Mouse (Mus musculus) 3T3-L1 (cell line): ENCODE data around the gene Ube2o.

Experiments used
- DNase-seq: peaks from one replicate; pipeline ENCODE4 v3.0.0-alpha.2; 2015; ENCODE audit warnings: low read depth, low spot score

Gene Ube2o

DNA sequence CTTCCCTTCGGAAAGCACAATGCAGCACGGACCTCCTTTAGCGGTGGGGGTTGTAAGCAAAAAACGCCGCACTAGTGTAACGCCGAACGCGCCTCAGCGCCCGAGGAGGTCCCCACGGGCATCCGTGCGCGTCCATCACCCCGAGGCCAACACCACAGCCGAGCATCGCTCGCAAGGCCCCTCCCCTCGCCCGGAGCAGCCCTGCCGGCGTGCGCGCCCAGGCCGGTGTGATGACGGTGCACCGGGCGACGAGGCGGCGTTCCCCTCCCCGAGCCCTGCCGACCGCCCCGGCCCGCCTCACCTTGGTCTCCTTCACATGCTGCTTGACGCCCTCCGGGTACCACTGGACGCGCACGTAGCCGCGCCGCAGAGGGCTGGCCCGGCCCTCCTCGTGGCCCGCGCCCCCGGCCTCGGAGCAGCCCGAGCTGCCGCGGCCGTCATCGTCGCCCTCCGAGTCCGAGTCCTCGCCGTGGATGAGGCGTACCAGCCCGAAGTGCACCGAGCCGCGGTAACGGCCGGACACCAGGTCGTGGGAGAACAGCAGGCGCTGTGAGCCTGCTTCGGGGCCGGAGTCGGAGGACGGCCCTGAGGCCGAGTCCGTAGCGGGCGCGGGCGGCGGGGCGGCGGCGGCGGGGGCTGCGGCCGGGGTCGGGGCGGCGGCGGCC lies 404 bp downstream of the Ube2o start:
- peak; percentile 50 for DNase-seq

DNA sequence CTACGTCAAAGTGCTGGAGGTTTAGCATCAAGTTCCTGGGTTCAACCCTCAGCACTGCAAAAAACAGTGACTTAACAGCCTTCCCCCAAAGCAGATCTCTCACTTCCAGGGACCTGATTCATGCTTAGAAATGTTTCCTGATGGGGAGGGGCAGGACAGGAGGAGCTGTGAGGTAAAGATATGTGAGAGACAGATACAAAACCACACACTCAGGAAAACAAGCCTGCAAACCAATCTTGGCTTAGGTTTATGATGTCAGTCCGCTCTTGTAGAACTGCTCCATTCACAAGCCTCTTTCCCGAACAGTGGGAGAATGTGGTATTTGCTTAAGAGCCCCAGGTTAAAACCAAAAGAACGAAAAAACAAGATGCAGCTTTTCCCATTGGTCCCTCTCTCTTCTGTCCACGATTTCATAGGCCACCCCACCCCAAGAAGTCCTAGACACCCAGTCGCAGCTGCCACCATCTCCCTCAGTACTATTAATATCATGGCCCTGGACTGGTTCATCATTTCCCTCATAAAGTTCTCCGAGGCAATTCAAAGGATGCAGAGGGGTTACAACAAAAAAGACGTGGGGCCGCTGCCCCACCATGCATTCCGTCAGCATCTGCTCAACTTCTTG lies 1.1 kb downstream of the Ube2o start:
- DNase-seq: peak; percentile 53

- no peak for DNase-seq
These were observed 2.0 kb downstream of the Ube2o start for GRCm38 (mm10) chr11:116579280-116579679.

- no peak for DNase-seq
These were observed 5.9 kb downstream of the Ube2o start for GRCm38 (mm10) chr11:116575396-116575795.

GRCm38 (mm10) chr11:116574982-116575381 lies 6.3 kb downstream of the Ube2o start:
- no peak for DNase-seq

DNA sequence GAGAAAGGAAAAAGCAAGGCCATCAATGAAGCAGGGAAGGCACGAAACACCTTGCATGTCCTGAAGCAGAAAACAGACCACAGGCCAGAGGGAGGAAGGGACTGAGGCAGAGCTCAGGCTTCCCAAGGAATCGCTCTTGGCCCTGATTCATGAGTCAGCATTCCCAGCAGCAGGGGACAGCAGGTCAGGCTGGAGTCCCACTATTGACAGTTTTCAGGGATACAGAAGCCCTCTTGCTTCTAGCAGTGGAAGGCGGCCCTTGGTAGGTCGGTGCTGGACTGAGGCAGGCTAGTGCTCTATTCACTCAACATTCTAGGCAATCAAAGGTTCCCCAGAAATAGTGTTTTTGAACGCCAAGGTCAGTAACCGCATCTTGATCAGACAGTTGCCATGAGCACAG lies 6.8 kb downstream of the Ube2o start:
- DNase-seq: no peak

DNA sequence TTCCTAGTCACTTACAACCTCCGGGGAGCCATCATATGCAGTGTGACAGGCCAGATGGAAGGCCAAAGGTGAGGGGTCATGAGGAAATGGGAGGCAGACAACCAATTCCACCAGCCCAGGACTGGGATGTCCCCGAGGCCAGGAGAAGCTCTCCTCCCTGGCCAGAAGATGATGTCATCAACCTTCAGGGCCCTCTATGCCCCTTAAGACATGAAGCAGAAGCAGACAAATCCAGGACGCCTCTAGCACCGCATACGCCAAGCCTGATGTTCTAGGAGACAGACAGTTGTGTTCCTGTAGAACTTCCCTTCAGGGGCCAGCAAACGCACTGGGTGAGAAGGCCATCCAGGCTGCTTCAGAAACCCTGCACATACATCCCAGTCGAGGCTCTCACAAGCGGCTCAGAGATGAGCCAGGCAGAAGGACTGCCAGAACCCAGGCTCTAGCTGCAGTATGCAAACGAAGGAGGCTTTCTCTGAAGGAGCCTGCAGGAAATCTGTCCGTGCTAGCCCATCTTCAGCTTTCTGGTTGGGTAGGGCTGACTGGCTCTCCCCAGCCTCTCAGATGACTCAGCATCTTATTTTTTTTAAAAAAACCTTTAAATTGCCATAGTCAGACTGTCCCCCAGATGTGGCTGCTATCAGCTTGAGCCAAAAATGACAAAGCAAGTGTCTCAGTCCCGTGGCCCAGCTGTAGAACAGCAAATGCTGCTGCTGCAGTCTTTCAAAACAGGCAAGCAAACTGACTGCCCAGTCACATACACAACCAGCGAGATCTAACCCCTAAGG lies 8.3 kb downstream of the Ube2o start:
- peak; percentile 62 for DNase-seq

- peak; percentile 58 for DNase-seq
These were observed 9.2 kb downstream of the Ube2o start for GRCm38 (mm10) chr11:116571767-116572679.

GRCm38 (mm10) chr11:116570821-116571220 lies 10.4 kb downstream of the Ube2o start:
- no peak for DNase-seq

DNA sequence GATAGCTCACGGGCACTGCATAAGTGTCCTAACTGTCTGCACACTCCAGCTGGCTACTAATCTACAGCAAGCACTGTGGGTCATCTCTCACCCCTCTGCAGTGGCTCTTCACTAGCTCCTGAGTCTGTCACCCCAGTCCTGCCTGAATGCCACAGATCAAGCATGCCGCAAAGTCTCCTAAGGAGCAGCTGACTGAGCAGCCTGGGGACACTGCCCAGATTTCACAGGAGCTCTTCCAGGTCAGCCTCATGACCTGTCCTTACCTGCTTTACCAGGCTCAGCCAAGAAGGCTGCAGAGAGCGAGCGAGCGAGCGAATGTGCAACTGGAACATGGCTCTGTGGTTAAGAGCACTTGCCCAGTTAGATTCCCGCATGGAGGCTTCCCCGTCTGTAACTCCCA lies 13.7 kb downstream of the Ube2o start:
- DNase-seq: no peak

GRCm38 (mm10) chr11:116565283-116566041 lies 15.8 kb downstream of the Ube2o start:
- DNase-seq: no peak

GRCm38 (mm10) chr11:116556308-116556707 lies 24.9 kb downstream of the Ube2o start:
- no peak for DNase-seq

- no peak for DNase-seq
These were observed 25.7 kb downstream of the Ube2o start for GRCm38 (mm10) chr11:116555572-116555971.

GRCm38 (mm10) chr11:116554171-116554878 lies 26.9 kb downstream of the Ube2o start:
- peak; percentile 64 for DNase-seq

DNA sequence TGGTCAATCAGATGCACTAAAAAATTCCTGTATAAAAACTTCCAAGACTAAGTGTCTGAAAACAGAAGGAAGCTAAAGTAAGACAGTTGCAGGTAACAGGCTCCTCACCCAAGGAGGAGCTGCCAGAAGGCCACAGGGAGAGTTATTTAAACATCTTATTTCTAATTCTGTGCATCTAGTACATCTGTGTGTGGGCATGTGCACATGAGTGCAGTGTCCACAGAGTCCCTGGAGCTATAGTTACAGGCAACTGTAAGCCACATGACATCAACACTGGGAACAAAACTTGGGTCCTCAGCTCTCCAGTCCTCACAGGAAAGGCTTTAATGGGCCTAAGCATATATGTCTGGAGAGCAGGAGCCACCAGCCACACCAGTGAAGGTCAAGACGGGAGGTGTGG lies 29.1 kb downstream of the Ube2o start:
- no peak for DNase-seq

- DNase-seq: no peak
These were observed 30.5 kb downstream of the Ube2o start for GRCm38 (mm10) chr11:116550748-116551147.

- no peak for DNase-seq
These were observed 31.8 kb downstream of the Ube2o start for GRCm38 (mm10) chr11:116549273-116550038.

GRCm38 (mm10) chr11:116548780-116549179 lies 32.5 kb downstream of the Ube2o start:
- no peak for DNase-seq

GRCm38 (mm10) chr11:116547296-116548060 lies 33.8 kb downstream of the Ube2o start:
- DNase-seq: no peak
